Mouse (Mus musculus) testis, adult 2 months (tissue): ENCODE data around the gene Mat1a.

Experiments used
- CTCF ChIP-seq: fragments of 200-500 bp; IDR thresholded peaks from 2 replicates; pipeline ENCODE4 v1.5.1; 2012; ENCODE audit warnings: low read depth, mild to moderate bottlenecking, inconsistent platforms, low read length, moderate library complexity; ENCODE audit not compliant: control insufficient read depth, insufficient read depth, insufficient replicate concordance
- POLR2A ChIP-seq: fragments of 200-500 bp; IDR thresholded peaks from 2 replicates; pipeline ENCODE4 v1.6.1; 2012; ENCODE audit warnings: low read depth, mild to moderate bottlenecking, inconsistent platforms, low read length, moderate library complexity; ENCODE audit not compliant: control insufficient read depth

DNA sequence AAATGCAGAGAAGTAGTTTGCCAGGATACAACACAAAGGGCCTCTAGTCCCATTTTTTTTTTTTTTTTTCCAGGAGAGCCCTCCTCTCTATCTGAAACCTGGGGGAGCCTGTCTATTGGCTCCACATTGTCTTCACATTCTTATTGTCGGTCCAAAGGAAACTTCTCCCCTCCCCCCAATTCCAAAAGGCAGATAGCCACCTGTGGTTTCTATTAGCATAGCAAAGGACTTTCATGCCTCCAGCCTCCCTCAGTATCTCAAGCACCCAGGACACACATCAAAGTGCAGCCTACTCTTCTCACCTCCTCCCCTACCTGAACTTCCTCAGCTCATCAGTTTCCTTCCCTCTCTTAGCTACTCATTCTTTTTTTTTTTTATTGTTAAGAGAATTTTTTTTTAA is 38.4 kb upstream of the Mat1a start:
- TF ChIP-seq CTCF (no peak), POLR2A (no peak)
